Mouse (Mus musculus): ENCODE data around the gene Ncbp3. TPM values are rescaled to one million over a fixed set of nuclear protein-coding genes. Genes with fewer than 3 reads are reported as not detected.

Gene Ncbp3
- total and polyA plus RNA-seq, 3 experiments: 11.9 to 13.9 (median 12.1) TPM

- peak; percentile 36 for TF ChIP-seq USF1 (IDR thresholded peaks at IDR 0.05; ENCODE audit: low read depth, low read length)
- TF ChIP-seq ZMIZ1 (IDR thresholded peaks at IDR 0.05; ENCODE audit: low read depth, low read length): peak; percentile 63; the same call in 1 of the 2 replicates
- TF ChIP-seq JUN (IDR thresholded peaks at IDR 0.05; ENCODE audit: insufficient read depth, low read depth, low read length): peak; percentile 30; the same call in 1 of the 2 replicates
- TF ChIP-seq HCFC1 (IDR thresholded peaks at IDR 0.05; ENCODE audit: low read depth, low read length): peak; percentile 71
- TF ChIP-seq MAZ (IDR thresholded peaks at IDR 0.05; ENCODE audit: low read depth, low read length): peak; percentile 97
- TF ChIP-seq MEF2A (IDR thresholded peaks at IDR 0.05; ENCODE audit: borderline replicate concordance, low read depth, low read length): peak; percentile 91
- no peak for TF ChIP-seq CTCF (conservative IDR thresholded peaks at IDR 0.05 in 1 of 2, IDR thresholded peaks at IDR 0.05 in 1 of 2; ENCODE audit: low read depth in 2 of 2, low read length in 2 of 2)
- no peak for TF ChIP-seq CHD1 (IDR thresholded peaks at IDR 0.05; ENCODE audit: low read depth, low read length)
Measured at GRCm38 (mm10) chr11:73024236-73024904, 23.2 kb upstream of the Ncbp3 start (continued).

- TF ChIP-seq USF2 (conservative IDR thresholded peaks at IDR 0.05; ENCODE audit: low read depth, low read length) (no peak), MYC (IDR thresholded peaks at IDR 0.05; ENCODE audit: low read depth, low read length) (no peak), EP300 (IDR thresholded peaks at IDR 0.05; ENCODE audit: low read length) (no peak), MAFK (IDR thresholded peaks at IDR 0.05; ENCODE audit: insufficient replicate concordance, low read length) (no peak), ZKSCAN1 (IDR thresholded peaks at IDR 0.05; ENCODE audit: borderline replicate concordance, low read depth, low read length) (no peak), POLR2A (IDR thresholded peaks at IDR 0.05; ENCODE audit: low read depth, low read length) (no peak), HCFC1 (IDR thresholded peaks at IDR 0.05; ENCODE audit: low read depth, low read length) (no peak), TCF12 (IDR thresholded peaks at IDR 0.05; ENCODE audit: low read depth, low read length) (no peak), RCOR1 (conservative IDR thresholded peaks at IDR 0.05; ENCODE audit: low read depth, low read length) (no peak), PAX5 (IDR thresholded peaks at IDR 0.05; ENCODE audit: low read length) (no peak), ELF1 (IDR thresholded peaks at IDR 0.05; ENCODE audit: low read depth, low read length) (no peak), UBTF (IDR thresholded peaks at IDR 0.05; ENCODE audit: low read depth, low read length) (no peak), ZC3H11A (IDR thresholded peaks at IDR 0.05; ENCODE audit: low read depth, low read length) (no peak), CHD1 (IDR thresholded peaks at IDR 0.05; ENCODE audit: low read depth, low read length) (no peak), E2F4 (IDR thresholded peaks at IDR 0.05; ENCODE audit: insufficient replicate concordance, low read depth, low read length) (no peak), KAT2A (IDR thresholded peaks at IDR 0.05; ENCODE audit: insufficient replicate concordance, low read length) (no peak), MEF2A (IDR thresholded peaks at IDR 0.05; ENCODE audit: borderline replicate concordance, low read depth, low read length) (no peak), NRF1 (IDR thresholded peaks at IDR 0.05; ENCODE audit: low read depth, low read length) (no peak), IRF4 (IDR thresholded peaks at IDR 0.05; ENCODE audit: low read depth, low read length) (no peak), JUN (IDR thresholded peaks at IDR 0.05; ENCODE audit: insufficient read depth, low read depth, low read length) (no peak)
- no peaks in the 10 kb centered on the region for H3K79me2 ChIP-seq (replicated peaks; ENCODE audit: control insufficient read depth, extremely low read depth, insufficient read depth, poor library complexity, severe bottlenecking)
- H3K4me1 ChIP-seq (ENCODE audit: control insufficient read depth in 1 of 2, insufficient read depth in 2 of 2): peaks cover 25 to 45% of the 10 kb centered on the region in 2 experiments
- dilution Hi-C loops (cut with MboI; ENCODE audit: extremely low pct_ligation_motif_present, extremely low pct_unique_long_range_greater_than_20kb, low sequenced_read_pairs) (no loop called here), in situ Hi-C loops (cut with MboI; ENCODE audit: low pct_ligation_motif_present, low pct_unique_long_range_greater_than_20kb, low sequenced_read_pairs) (no loop called here)
- DNase-seq (ENCODE audit: extremely low read depth): no peak
- H3K36me3 ChIP-seq (replicated peaks in 1 of 2; ENCODE audit: control insufficient read depth in 1 of 2, insufficient read depth in 1 of 2, low read length in 1 of 2): peaks cover 15 to 50% of the 10 kb centered on the region in 2 experiments
- H3K27me3 ChIP-seq (replicated peaks): no peaks in the 10 kb centered on the region
- no peak overlapping the region for H3K27ac ChIP-seq (ENCODE audit: insufficient read depth, low read depth)
- no peak overlapping the region for H3K9ac ChIP-seq (ENCODE audit: insufficient read depth, low read depth)
- H3K4me2 ChIP-seq (ENCODE audit: insufficient read depth, low read depth, poor library complexity, severe bottlenecking): no peak overlapping the region
- H3K4me3 ChIP-seq (replicated peaks in 1 of 3; ENCODE audit: low read depth in 2 of 3, low read length in 2 of 3, poor library complexity in 1 of 3): no peak overlapping the region
- H3K9me3 ChIP-seq (replicated peaks; ENCODE audit: low read length): no peaks in the 10 kb centered on the region
Measured at GRCm38 (mm10) chr11:73026961-73027360, 20.6 kb upstream of the Ncbp3 start.

All from CH12.LX (cell line).